Mouse (Mus musculus): Measurements from ENCODE around the gene Nid2.
A peak's percentile ranks its signal among the peaks of the same experiment; 100 is the strongest.

Gene Nid2

GRCm38 (mm10) chr14:19785797-19786588 is 34.9 kb downstream of the Nid2 start:
- no peak for DNase-seq (ENCODE audit: low spot score in 2 of 2)

GRCm38 (mm10) chr14:19788443-19788842 is 37.4 kb downstream of the Nid2 start:
- DNase-seq (ENCODE audit: low spot score in 2 of 2), result no peak

DNA sequence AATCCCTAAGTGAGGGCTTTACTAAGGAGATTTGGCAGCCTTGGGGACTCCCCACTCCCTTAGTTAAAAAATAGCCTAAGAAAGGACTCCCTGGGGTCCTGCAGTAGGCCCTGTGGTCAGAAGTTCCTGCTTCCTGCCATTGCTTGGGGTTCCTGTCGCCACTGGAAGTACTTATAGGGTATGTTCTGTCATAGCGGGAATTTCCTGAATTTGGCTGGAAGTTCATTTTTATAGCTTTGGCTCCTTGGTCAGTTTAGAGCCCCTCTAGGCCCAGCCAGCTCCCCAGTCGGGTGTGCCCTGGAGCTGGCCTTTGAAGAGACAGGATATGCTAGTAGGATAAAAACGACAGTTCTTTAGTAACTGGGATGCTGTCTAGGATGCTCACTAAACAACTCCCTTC is 43.8 kb downstream of the Nid2 start:
- no peak for DNase-seq (ENCODE audit: low spot score in 2 of 2)

- no peak for DNase-seq (ENCODE audit: low spot score in 2 of 2)
These were observed 45.7 kb downstream of the Nid2 start for GRCm38 (mm10) chr14:19796541-19797304.

DNA sequence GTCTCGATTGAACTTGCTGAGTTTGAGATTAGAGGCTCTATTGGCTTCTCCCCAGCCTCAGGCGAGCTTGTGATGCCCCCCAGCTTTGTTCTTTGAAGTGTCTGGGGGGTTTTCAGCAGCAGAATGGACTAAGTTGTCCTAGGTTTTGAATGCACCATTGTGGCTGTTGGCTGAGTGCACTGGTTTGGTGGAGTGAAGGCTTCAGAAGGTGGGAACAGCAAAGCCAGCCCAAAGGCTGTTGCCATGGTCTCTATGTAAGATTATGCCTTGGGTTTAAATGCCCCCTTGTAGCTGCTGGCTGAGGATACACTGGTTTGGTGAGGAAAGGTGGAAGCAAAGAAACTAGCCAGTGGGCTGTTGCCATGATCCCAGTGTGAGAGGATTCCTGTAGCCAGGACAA is 49.4 kb downstream of the Nid2 start:
- no peak for DNase-seq (ENCODE audit: low spot score in 2 of 2)

DNA sequence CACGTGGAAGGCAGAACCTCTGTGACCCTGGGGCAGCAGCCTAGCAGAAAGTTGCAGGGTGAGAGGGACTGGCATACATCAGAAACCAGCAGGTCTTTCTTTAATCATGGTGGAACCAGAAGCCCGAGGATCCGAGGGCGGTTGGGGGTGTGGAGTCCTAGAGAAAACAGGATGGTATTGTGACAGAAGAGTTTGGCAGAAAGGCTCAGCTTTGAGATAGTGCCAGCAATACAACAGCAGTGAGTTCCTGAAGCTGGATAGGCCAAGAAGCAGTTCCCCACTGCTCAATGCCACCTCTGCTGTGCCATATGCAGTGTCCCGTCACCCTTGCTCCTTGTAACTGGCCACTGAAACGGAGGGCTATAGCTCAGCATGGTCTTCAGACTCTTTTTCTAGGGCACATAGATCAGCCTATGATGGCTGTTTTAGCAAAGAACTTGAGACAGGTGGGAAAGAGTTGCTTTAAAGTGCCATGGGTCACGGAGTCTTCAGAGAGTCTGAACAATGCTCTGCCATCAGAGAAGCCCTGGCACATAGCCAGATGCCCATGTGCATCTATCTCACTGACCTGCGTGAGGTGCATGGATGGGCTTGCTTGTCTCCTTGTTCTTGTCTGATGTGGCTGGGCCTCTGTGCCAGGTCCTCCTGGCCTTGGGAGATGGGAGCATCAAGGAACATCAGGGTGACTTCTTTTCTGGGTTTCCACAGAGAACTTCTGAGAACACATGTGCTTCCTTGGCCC is 50.6 kb downstream of the Nid2 start:
- DNase-seq (ENCODE audit: low spot score in 2 of 2), result peak in 1 of 2 experiments; percentile 19

GRCm38 (mm10) chr14:19803222-19803621 is 52.2 kb downstream of the Nid2 start:
- DNase-seq (ENCODE audit: low spot score in 2 of 2), result no peak

GRCm38 (mm10) chr14:19803623-19804022 is 52.6 kb downstream of the Nid2 start:
- no peak for DNase-seq (ENCODE audit: low spot score in 2 of 2)

DNA sequence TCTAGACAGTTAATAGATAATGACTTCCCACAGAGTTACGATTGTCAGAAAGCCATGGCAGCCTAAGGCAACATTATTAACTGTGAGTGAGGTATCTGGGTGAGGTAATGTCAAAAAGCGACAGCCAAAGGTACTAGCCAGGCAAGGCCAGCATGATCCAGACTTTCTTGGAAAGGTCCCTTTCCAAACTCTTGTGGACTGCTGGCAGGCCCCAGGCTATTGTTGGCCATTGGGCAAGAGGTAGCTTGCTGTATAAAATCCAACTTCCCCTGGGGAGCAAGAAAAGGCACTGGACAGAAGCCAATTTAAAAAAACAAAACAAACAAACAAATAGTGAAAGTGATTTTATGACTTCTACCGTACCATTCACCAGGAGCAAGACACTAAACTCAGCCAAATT is 56.3 kb downstream of the Nid2 start:
- DNase-seq (ENCODE audit: low spot score in 2 of 2), result no peak

- no peak for DNase-seq (ENCODE audit: low spot score in 2 of 2)
These were observed 56.8 kb downstream of the Nid2 start for GRCm38 (mm10) chr14:19807858-19808257.

DNA sequence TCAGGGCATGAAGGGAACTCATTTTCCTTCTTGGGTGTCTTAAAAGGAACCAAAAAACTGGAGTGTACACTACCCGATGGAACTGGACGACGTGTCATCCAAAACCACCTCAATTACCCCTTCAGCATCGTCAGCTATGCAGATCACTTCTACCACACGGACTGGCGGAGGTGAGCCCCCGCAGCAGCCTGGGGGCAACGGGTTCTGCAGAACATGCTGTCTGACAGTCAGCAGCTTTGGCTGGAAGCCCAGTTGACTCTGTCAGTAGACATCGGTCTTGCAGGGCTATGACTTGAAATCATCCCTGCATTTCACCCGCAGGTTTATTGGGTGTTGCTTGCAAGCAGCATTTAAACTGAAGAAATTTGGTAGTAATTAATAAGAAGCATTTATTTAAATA is 58.9 kb downstream of the Nid2 start:
- no peak for DNase-seq (ENCODE audit: low spot score in 2 of 2)

DNA sequence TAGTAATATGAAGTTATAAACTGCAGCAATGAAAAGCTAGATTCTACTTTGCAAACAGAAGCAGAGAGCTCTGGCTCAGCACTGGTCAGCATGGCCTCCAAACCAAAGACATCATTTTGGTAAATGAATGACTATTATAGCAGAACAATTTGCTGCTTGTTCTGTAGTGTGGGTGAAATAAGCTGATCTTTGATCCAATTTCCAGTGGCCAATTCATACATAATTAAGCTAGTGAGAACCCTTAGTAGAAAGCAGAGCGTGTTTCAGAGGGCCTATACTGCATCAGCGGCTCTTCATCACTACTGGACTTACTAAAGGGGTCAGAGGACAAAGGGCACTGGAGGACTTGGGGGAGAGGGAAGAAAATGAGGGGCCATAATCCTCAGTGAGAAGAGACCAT is 62.0 kb downstream of the Nid2 start:
- no peak for DNase-seq (ENCODE audit: low spot score in 2 of 2)

DNA sequence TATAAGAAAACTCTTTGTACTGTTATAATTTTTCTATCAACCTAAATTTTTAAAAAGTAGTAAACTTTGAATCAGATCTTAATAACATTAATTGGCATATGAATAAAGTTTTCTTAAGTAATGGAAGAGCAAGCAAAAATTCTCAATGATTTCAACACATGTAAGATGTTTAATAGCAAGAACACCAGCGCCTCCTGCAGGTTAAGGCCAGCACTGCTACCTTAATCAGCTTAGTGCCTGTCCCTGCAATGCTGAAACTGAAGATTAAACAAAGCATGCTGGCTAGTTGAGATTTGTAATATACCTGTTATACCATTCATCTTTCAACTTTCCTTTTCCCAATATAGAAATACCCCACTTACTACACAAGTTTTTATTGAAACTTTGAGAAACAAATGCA is 66.9 kb downstream of the Nid2 start:
- peak; percentile 78 to 90 for DNase-seq (ENCODE audit: low spot score in 2 of 2)

- DNase-seq (ENCODE audit: low spot score in 2 of 2), result no peak
These were observed 70.6 kb downstream of the Nid2 start for GRCm38 (mm10) chr14:19821686-19822085.

- peak; percentile 86 to 92 for DNase-seq (ENCODE audit: low spot score in 2 of 2)
These were observed 72.5 kb downstream of the Nid2 start, which contains the start of gene Rtraf for GRCm38 (mm10) chr14:19823321-19824142. TSS of gene Rtraf (minus strand) at chr14:19823824.

DNA sequence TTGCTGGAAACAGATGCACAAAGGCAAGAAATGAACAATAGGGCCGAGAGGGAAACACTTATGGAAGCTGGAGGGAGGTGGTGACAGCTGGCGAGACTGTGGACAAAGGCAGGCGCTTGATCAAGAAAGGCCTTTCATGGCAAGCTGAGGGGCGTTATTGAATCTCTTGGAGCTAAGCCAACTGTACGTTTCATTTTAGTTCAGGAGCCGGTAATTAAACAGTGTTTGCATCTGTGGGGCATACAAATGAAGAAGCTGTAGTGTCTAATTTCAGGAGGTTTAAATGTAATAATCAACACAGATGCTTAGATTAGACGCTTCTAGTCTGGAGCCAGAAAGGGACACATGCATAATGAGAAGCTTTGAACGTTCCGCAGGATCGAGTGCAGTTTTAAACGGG is 74.4 kb downstream of the Nid2 start:
- DNase-seq (ENCODE audit: low spot score in 2 of 2), result no peak

GRCm38 (mm10) chr14:19836289-19836688 is 85.2 kb downstream of the Nid2 start:
- DNase-seq (ENCODE audit: low spot score in 2 of 2), result no peak

DNA sequence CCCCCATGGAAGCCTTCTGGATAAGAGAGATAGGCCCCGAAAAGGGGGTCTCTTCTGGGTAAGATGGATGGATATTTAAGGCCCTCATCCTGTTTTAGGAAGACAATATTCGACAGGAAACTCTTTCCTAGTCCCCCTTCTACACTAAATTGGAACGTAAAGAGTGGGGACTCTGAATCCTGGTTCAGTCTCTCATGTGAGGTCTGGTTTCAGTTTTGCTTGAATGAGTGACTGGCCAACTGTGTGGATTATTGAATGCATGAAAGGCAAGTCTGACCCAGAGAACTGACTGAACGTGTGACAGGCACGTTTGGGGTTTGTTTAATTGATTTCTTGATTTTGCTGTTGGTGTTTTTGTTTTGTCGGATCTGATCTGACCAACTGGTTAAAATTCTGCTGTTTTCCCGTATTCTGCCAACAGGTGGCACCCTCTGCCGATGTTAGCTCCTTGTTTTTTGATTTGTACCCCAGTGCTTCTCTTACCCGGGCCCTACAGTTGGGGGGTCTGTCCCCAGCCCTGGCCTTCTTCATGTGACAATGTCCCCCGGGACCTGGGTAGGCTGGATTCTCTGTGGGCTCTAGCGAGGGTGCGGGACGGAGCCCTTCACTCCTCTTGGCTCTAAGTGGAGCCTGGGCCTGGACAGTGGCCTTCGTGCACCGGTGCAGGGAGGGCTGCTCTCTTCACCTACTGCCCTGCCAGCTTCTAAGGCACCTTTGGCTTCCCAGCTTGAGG is 88.7 kb downstream of the Nid2 start:
- DNase-seq (ENCODE audit: low spot score in 2 of 2), result peak; percentile 71 to 83

- DNase-seq (ENCODE audit: low spot score in 2 of 2), result no peak
These were observed 102.4 kb downstream of the Nid2 start for GRCm38 (mm10) chr14:19853471-19853870.

DNA sequence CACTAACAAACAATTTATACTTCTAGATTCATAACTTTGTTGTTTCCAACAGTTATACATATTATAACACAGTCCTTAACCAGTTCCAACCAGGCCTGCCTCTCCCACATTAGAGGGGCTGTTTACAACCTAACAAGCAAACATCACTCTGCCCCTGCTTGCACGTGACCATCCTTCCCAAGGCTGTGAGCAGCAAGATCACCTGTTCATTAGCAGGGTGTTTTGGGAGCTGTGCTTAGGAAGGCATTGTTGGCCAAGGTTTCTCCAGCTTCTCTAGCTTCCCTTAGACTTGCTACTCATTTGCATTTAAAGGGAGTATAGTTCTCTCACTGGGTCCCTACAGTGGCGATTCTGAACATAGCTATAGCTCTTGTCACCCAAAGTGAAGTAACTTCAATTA is 107.2 kb downstream of the Nid2 start:
- no peak for DNase-seq (ENCODE audit: low spot score in 2 of 2)

Data from frontal cortex, postnatal 36 days (tissue).